Mouse (Mus musculus) layer of hippocampus, adult 2 months (tissue): ENCODE data around the gene Fbxo24. TPM values are rescaled to one million over a fixed set of nuclear protein-coding genes. Genes with fewer than 3 reads are reported as not detected.

ENCODE experiments used
- DNase-seq, 2 experiments: peaks; one replicate each; pipeline ENCODE4 v3.0.0; 2022; ENCODE audit warnings: low spot score in 2 of 2
- H3K27ac ChIP-seq: fragments of 200-600 bp; 2 replicates; pipeline ENCODE4 v1.8.1; 2022
- H3K4me3 ChIP-seq: fragments of 200-600 bp; 2 replicates; pipeline ENCODE4 v1.8.1; 2022; ENCODE audit warnings: mild to moderate bottlenecking
- CTCF ChIP-seq: fragments of 200-600 bp; conservative IDR thresholded peaks from 2 replicates; pipeline ENCODE4 v1.8.1; 2022; ENCODE audit warnings: antibody characterized with exemption, mild to moderate bottlenecking, moderate library complexity
- long read RNA-seq, 2 experiments: library from polyadenylated mRNA; stranded (forward); transcript quantifications; one replicate each; pipeline ENCODE4 v2.0.0; 2021; ENCODE audit warnings: borderline mapping rate in 2 of 2
- total RNA-seq, 2 experiments: library from RNA; stranded (reverse); gene quantifications; 2 replicates each; pipeline ENCODE4 v1.2.3; 2021

The Fbxo24 gene
- total RNA-seq = under 1 TPM in 1 of 2 experiments, not detected in 1; 0.56 TPM
- long read RNA-seq, experiment 1 = 0 reads
- long read RNA-seq, experiment 2 = 0 reads

- 0 out of 2 replicates have a peak, but pooled peaks have one; percentile 11 for TF ChIP-seq CTCF
- DNase-seq = peak; percentile 97 to 100
- Histone ChIP-seq H3K4me3 (peak within 1 kb of the TSS; percentile 94), H3K27ac (peak within 1 kb of the TSS; percentile 98)
Measured at GRCm38 (mm10) chr5:137628498-137629305, at the start of gene Fbxo24, which contains the start of the genes Lrch4 and Gm20605. TSS of gene Fbxo24 (minus strand) at chr5:137629002. TSS of gene Lrch4 (plus strand) at chr5:137629121. TSS of gene Gm20605 (plus strand) at chr5:137629175.

GRCm38 (mm10) chr5:137677859-137678258, 49.1 kb upstream of the Fbxo24 start:
- peak in 1 of 2 experiments; percentile 39 for DNase-seq

GRCm38 (mm10) chr5:137674786-137675185, 46.0 kb upstream of the Fbxo24 start:
- no peak for TF ChIP-seq CTCF
- H3K27ac ChIP-seq = no peak overlapping the region
- no peak overlapping the region for H3K4me3 ChIP-seq
- DNase-seq = no peak

More at GRCm38 (mm10) chr5:137677859-137678258, 49.1 kb upstream of the Fbxo24 start:
- no peak for TF ChIP-seq CTCF
- no peak overlapping the region for H3K4me3 ChIP-seq
- H3K27ac ChIP-seq = peak overlapping the region; percentile 57

- 0 out of 2 replicates have a peak overlapping the region, but pooled peaks have one; percentile 25 for H3K27ac ChIP-seq
- TF ChIP-seq CTCF = no peak
- no peak for DNase-seq
- H3K4me3 ChIP-seq = no peak overlapping the region
Measured at GRCm38 (mm10) chr5:137673015-137673414, 44.2 kb upstream of the Fbxo24 start.

- TF ChIP-seq CTCF = no peak
- Histone ChIP-seq H3K4me3 (no peak overlapping the region), H3K27ac (peak overlapping the region; percentile 73; the same call in 1 of the 2 replicates)
- DNase-seq = no peak
Measured at GRCm38 (mm10) chr5:137672361-137672760, 43.6 kb upstream of the Fbxo24 start.

GRCm38 (mm10) chr5:137671443-137672240, 42.8 kb upstream of the Fbxo24 start:
- Histone ChIP-seq H3K4me3 (peak overlapping the region; percentile 17; the same call in 1 of the 2 replicates), H3K27ac (peak overlapping the region; percentile 73)
- no peak for DNase-seq
- TF ChIP-seq CTCF = no peak

- peak; percentile 61 for TF ChIP-seq CTCF
- no peak overlapping the region for H3K4me3 ChIP-seq
- H3K27ac ChIP-seq = no peak overlapping the region
- no peak for DNase-seq
Measured at GRCm38 (mm10) chr5:137670240-137670639, 41.4 kb upstream of the Fbxo24 start.

GRCm38 (mm10) chr5:137668971-137669370, 40.2 kb upstream of the Fbxo24 start:
- no peak overlapping the region for H3K4me3 ChIP-seq
- TF ChIP-seq CTCF = no peak
- no peak overlapping the region for H3K27ac ChIP-seq
- DNase-seq = no peak

GRCm38 (mm10) chr5:137663057-137663456, 34.3 kb upstream of the Fbxo24 start:
- no peak overlapping the region for H3K4me3 ChIP-seq
- H3K27ac ChIP-seq = no peak overlapping the region
- no peak for TF ChIP-seq CTCF

GRCm38 (mm10) chr5:137660064-137660688, 31.4 kb upstream of the Fbxo24 start:
- Histone ChIP-seq H3K27ac (peak overlapping the region; percentile 23; the same call in 1 of the 2 replicates), H3K4me3 (no peak overlapping the region)
- TF ChIP-seq CTCF = no peak
- no peak for DNase-seq

More at GRCm38 (mm10) chr5:137663057-137663456, 34.3 kb upstream of the Fbxo24 start:
- no peak for DNase-seq

- Histone ChIP-seq H3K27ac (peak overlapping the region; percentile 71; the same call in 1 of the 2 replicates), H3K4me3 (no peak overlapping the region)
- peak; percentile 83 to 84 for DNase-seq
- peak; percentile 91 for TF ChIP-seq CTCF
Measured at GRCm38 (mm10) chr5:137656977-137657376, 28.2 kb upstream of the Fbxo24 start.

GRCm38 (mm10) chr5:137654746-137655145, 25.9 kb upstream of the Fbxo24 start:
- no peak overlapping the region for H3K27ac ChIP-seq
- no peak overlapping the region for H3K4me3 ChIP-seq
- DNase-seq = no peak
- TF ChIP-seq CTCF = peak; percentile 60
